Mouse (Mus musculus): Measurements from ENCODE around the gene Dis3. TPM values are rescaled to one million over a fixed set of nuclear protein-coding genes. Genes with fewer than 3 reads are reported as not detected.

Gene Dis3
- polyA plus RNA-seq, 1 experiment from 2014 or later: 27.5 TPM

- Histone ChIP-seq H3K4me1 (ENCODE audit: control insufficient read depth in 2 of 2, insufficient read depth in 2 of 2, low read length in 2 of 2) (no peaks in the 10 kb centered on the region), H3K27ac (replicated peaks in 1 of 2; ENCODE audit: control insufficient read depth in 1 of 2, insufficient read depth in 1 of 2, low read depth in 2 of 2, low read length in 2 of 2) (no peak overlapping the region), H3K9ac (ENCODE audit: low read length) (no peak overlapping the region), H3K27me3 (ENCODE audit: control insufficient read depth, insufficient read depth, low read length) (no peaks in the 10 kb centered on the region), H3K4me2 (ENCODE audit: low read length) (no peak overlapping the region), H3K4me3 (ENCODE audit: control insufficient read depth in 1 of 2, insufficient read depth in 1 of 2, low read depth in 1 of 2, low read length in 2 of 2) (no peak overlapping the region), H3K9me3 (ENCODE audit: control insufficient read depth, low read length) (no peaks in the 10 kb centered on the region), H3K36me3 (ENCODE audit: control insufficient read depth, insufficient read depth, low read length) (peaks cover 12% of the 10 kb centered on the region; the same call in 1 of the 2 replicates)
- 81% methylated on average over 2 of the region's 2 CpGs for WGBS
- ATAC-seq (ENCODE audit: insufficient number of reproducible peaks, insufficient read depth, low FRiP score, low read depth): no peak
Measured at GRCm38 (mm10) chr14:99129050-99129449, 29.5 kb upstream of the Dis3 start.

DNA sequence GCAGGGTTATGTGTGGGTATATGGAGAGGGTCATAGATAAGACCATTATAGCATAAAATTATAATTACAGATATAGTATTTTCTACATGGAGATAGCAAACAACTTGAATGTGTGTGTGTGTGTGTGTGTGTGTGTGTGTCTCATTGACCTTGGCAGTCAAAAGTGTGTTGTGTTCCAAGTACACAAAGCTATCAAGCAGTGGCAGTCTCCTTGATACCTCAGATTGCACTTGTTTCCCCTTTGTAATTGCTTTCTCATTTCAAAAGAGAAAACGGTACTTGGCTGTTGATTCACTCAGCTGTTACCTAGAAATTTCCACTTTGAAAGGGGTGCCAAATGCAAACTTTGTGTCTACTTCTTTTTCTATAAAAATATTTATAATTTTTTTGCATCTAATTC, 27.9 kb upstream of the Dis3 start:
- no peaks in the 10 kb centered on the region for H3K9me3 ChIP-seq (ENCODE audit: control insufficient read depth, low read length)
- H3K4me2 ChIP-seq (ENCODE audit: low read length): no peak overlapping the region
- no peak overlapping the region for H3K27ac ChIP-seq (replicated peaks in 1 of 2; ENCODE audit: control insufficient read depth in 1 of 2, insufficient read depth in 1 of 2, low read depth in 2 of 2, low read length in 2 of 2)
- no peaks in the 10 kb centered on the region for H3K4me1 ChIP-seq (ENCODE audit: control insufficient read depth in 2 of 2, insufficient read depth in 2 of 2, low read length in 2 of 2)
- no peak overlapping the region for H3K4me3 ChIP-seq (ENCODE audit: control insufficient read depth in 1 of 2, insufficient read depth in 1 of 2, low read depth in 1 of 2, low read length in 2 of 2)
- 67% methylated on average over 1 of the region's 1 CpGs for WGBS
- no peak for ATAC-seq (ENCODE audit: insufficient number of reproducible peaks, insufficient read depth, low FRiP score, low read depth)
- H3K9ac ChIP-seq (ENCODE audit: low read length): no peak overlapping the region
- H3K27me3 ChIP-seq (ENCODE audit: control insufficient read depth, insufficient read depth, low read length): no peaks in the 10 kb centered on the region
- H3K36me3 ChIP-seq (ENCODE audit: control insufficient read depth, insufficient read depth, low read length): peaks cover 7% of the 10 kb centered on the region; the same call in 1 of the 2 replicates

GRCm38 (mm10) chr14:99126713-99127112, 27.1 kb upstream of the Dis3 start:
- WGBS: 87% methylated on average over 4 of the region's 4 CpGs
- Histone ChIP-seq H3K4me1 (ENCODE audit: control insufficient read depth in 2 of 2, insufficient read depth in 2 of 2, low read length in 2 of 2) (no peaks in the 10 kb centered on the region), H3K4me3 (ENCODE audit: control insufficient read depth in 1 of 2, insufficient read depth in 1 of 2, low read depth in 1 of 2, low read length in 2 of 2) (no peak overlapping the region), H3K9ac (ENCODE audit: low read length) (no peak overlapping the region), H3K27ac (replicated peaks in 1 of 2; ENCODE audit: control insufficient read depth in 1 of 2, insufficient read depth in 1 of 2, low read depth in 2 of 2, low read length in 2 of 2) (no peak overlapping the region), H3K36me3 (ENCODE audit: control insufficient read depth, insufficient read depth, low read length) (peaks cover 13% of the 10 kb centered on the region), H3K4me2 (ENCODE audit: low read length) (no peak overlapping the region), H3K27me3 (ENCODE audit: control insufficient read depth, insufficient read depth, low read length) (no peaks in the 10 kb centered on the region), H3K9me3 (ENCODE audit: control insufficient read depth, low read length) (no peaks in the 10 kb centered on the region)
- no peak for ATAC-seq (ENCODE audit: insufficient number of reproducible peaks, insufficient read depth, low FRiP score, low read depth)

DNA sequence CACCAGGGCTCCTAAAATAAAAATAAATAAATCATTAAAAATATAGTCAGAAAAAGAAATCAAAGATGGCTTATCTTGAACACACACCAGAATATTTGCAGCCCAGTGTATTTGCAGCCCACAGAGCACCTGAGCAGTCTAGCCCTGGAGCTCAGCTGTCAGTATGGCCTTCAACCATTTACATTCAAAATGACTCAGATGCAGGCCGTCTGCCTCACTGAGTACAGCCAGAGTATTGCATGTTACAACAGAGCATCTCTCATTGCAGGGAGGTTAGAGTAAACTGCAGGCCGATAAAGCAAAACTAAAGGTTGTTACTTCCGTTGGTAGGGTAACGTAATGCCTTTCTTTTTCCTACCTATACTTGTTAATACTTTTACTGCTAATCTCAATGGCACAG, 24.5 kb upstream of the Dis3 start:
- 91% methylated on average over 4 of the region's 4 CpGs for WGBS
- Histone ChIP-seq H3K27me3 (ENCODE audit: control insufficient read depth, insufficient read depth, low read length) (no peaks in the 10 kb centered on the region), H3K4me1 (ENCODE audit: control insufficient read depth in 2 of 2, insufficient read depth in 2 of 2, low read length in 2 of 2) (no peaks in the 10 kb centered on the region), H3K4me3 (ENCODE audit: control insufficient read depth in 1 of 2, insufficient read depth in 1 of 2, low read depth in 1 of 2, low read length in 2 of 2) (no peak overlapping the region), H3K9me3 (ENCODE audit: control insufficient read depth, low read length) (no peaks in the 10 kb centered on the region), H3K27ac (replicated peaks in 1 of 2; ENCODE audit: control insufficient read depth in 1 of 2, insufficient read depth in 1 of 2, low read depth in 2 of 2, low read length in 2 of 2) (no peak overlapping the region), H3K4me2 (ENCODE audit: low read length) (no peak overlapping the region), H3K9ac (ENCODE audit: low read length) (no peak overlapping the region), H3K36me3 (ENCODE audit: control insufficient read depth, insufficient read depth, low read length) (peaks cover 10% of the 10 kb centered on the region)
- ATAC-seq (ENCODE audit: insufficient number of reproducible peaks, insufficient read depth, low FRiP score, low read depth): no peak

DNA sequence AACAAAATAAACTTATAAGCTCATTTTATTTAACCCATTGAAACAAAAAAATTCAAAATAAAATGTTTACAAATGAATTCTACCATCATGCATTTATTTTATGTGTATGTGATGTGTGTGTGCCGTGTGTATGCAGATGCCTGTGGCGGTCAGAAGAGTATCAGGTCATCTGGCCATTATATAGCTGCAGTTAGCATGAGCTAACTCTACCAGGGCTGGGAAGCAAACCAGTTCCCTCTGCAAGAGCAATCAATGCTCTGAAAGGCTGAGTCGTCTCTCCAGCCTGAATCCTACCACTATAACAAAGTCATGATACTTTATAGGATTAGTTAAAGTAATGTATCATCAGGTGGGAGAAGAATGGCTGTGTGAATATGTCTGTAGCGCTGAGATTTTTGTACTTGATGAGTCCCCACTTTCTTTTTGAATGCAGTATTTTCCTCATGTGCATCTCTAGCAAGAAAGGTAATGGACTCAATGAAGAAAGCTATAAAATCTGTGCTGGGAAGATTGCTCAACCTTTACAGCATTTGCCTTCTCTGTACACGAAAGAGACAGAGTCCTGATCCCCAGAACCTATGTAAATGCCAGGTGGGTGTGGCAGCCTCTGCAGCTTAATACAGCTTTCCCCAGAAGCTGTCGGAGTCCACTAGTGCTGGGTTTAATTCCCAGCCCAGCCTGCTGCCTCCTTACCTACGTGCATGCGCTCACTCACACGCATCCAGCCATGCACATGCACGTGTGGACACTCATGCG, 22.2 kb upstream of the Dis3 start:
- Histone ChIP-seq H3K9ac (ENCODE audit: low read length) (no peak overlapping the region), H3K27ac (replicated peaks in 1 of 2; ENCODE audit: control insufficient read depth in 1 of 2, insufficient read depth in 1 of 2, low read depth in 2 of 2, low read length in 2 of 2) (no peak overlapping the region), H3K4me2 (ENCODE audit: low read length) (no peak overlapping the region), H3K4me1 (ENCODE audit: control insufficient read depth in 2 of 2, insufficient read depth in 2 of 2, low read length in 2 of 2) (no peaks in the 10 kb centered on the region), H3K36me3 (ENCODE audit: control insufficient read depth, insufficient read depth, low read length) (peaks cover 20% of the 10 kb centered on the region), H3K27me3 (ENCODE audit: control insufficient read depth, insufficient read depth, low read length) (no peaks in the 10 kb centered on the region), H3K4me3 (ENCODE audit: control insufficient read depth in 1 of 2, insufficient read depth in 1 of 2, low read depth in 1 of 2, low read length in 2 of 2) (no peak overlapping the region), H3K9me3 (ENCODE audit: control insufficient read depth, low read length) (no peaks in the 10 kb centered on the region)
- 87% methylated on average over 11 of the region's 11 CpGs for WGBS
- no peak for ATAC-seq (ENCODE audit: insufficient number of reproducible peaks, insufficient read depth, low FRiP score, low read depth)

- ATAC-seq (ENCODE audit: insufficient number of reproducible peaks, insufficient read depth, low FRiP score, low read depth): no peak
- H3K9ac ChIP-seq (ENCODE audit: low read length): no peak overlapping the region
- no peak overlapping the region for H3K27ac ChIP-seq (replicated peaks in 1 of 2; ENCODE audit: control insufficient read depth in 1 of 2, insufficient read depth in 1 of 2, low read depth in 2 of 2, low read length in 2 of 2)
- no peaks in the 10 kb centered on the region for H3K4me1 ChIP-seq (ENCODE audit: control insufficient read depth in 2 of 2, insufficient read depth in 2 of 2, low read length in 2 of 2)
- WGBS: 73% methylated on average over 4 of the region's 4 CpGs
- H3K4me2 ChIP-seq (ENCODE audit: low read length): no peak overlapping the region
- H3K27me3 ChIP-seq (ENCODE audit: control insufficient read depth, insufficient read depth, low read length): no peaks in the 10 kb centered on the region
- H3K36me3 ChIP-seq (ENCODE audit: control insufficient read depth, insufficient read depth, low read length): peaks cover 53% of the 10 kb centered on the region
- no peak overlapping the region for H3K4me3 ChIP-seq (ENCODE audit: control insufficient read depth in 1 of 2, insufficient read depth in 1 of 2, low read depth in 1 of 2, low read length in 2 of 2)
- no peaks in the 10 kb centered on the region for H3K9me3 ChIP-seq (ENCODE audit: control insufficient read depth, low read length)
Measured at GRCm38 (mm10) chr14:99117576-99117975, 18.0 kb upstream of the Dis3 start.

DNA sequence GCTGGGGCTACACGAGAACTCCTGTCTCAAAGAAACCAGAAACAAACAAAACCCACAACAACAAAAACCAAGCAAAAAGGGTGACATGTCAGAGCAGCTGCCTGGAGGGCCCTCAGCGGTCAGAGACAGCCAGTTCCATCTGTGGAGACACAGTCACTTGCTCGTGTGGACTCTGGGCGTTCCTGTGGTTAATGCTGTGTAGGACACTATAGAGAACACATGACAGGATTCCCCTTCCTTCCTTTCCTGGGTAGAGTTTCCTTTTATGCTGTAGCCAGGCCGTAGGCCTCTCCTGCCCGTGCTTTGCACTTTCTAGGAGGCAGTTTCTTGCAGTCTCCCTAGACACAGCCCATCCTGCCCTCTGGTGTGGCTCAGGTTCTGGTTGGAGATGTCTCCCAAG, 9.2 kb upstream of the Dis3 start:
- Histone ChIP-seq H3K27me3 (ENCODE audit: control insufficient read depth, insufficient read depth, low read length) (no peaks in the 10 kb centered on the region), H3K27ac (replicated peaks in 1 of 2; ENCODE audit: control insufficient read depth in 1 of 2, insufficient read depth in 1 of 2, low read depth in 2 of 2, low read length in 2 of 2) (no peak overlapping the region), H3K4me2 (ENCODE audit: low read length) (no peak overlapping the region), H3K4me3 (ENCODE audit: control insufficient read depth in 1 of 2, insufficient read depth in 1 of 2, low read depth in 1 of 2, low read length in 2 of 2) (no peak overlapping the region), H3K9ac (ENCODE audit: low read length) (no peak overlapping the region), H3K9me3 (ENCODE audit: control insufficient read depth, low read length) (no peaks in the 10 kb centered on the region), H3K4me1 (ENCODE audit: control insufficient read depth in 2 of 2, insufficient read depth in 2 of 2, low read length in 2 of 2) (no peaks in the 10 kb centered on the region), H3K36me3 (ENCODE audit: control insufficient read depth, insufficient read depth, low read length) (peaks cover 89% of the 10 kb centered on the region)
- ATAC-seq (ENCODE audit: insufficient number of reproducible peaks, insufficient read depth, low FRiP score, low read depth): no peak
- WGBS: 81% methylated on average over 6 of the region's 6 CpGs

GRCm38 (mm10) chr14:99107631-99108187, 8.1 kb upstream of the Dis3 start:
- Histone ChIP-seq H3K36me3 (ENCODE audit: control insufficient read depth, insufficient read depth, low read length) (peaks cover 89% of the 10 kb centered on the region), H3K4me3 (ENCODE audit: control insufficient read depth in 1 of 2, insufficient read depth in 1 of 2, low read depth in 1 of 2, low read length in 2 of 2) (no peak overlapping the region), H3K4me2 (ENCODE audit: low read length) (no peak overlapping the region), H3K27ac (replicated peaks in 1 of 2; ENCODE audit: control insufficient read depth in 1 of 2, insufficient read depth in 1 of 2, low read depth in 2 of 2, low read length in 2 of 2) (no peak overlapping the region), H3K9ac (ENCODE audit: low read length) (no peak overlapping the region), H3K27me3 (ENCODE audit: control insufficient read depth, insufficient read depth, low read length) (no peaks in the 10 kb centered on the region), H3K4me1 (ENCODE audit: control insufficient read depth in 2 of 2, insufficient read depth in 2 of 2, low read length in 2 of 2) (no peaks in the 10 kb centered on the region), H3K9me3 (ENCODE audit: control insufficient read depth, low read length) (no peaks in the 10 kb centered on the region)
- no peak for ATAC-seq (ENCODE audit: insufficient number of reproducible peaks, insufficient read depth, low FRiP score, low read depth)
- WGBS: 83% methylated on average over 2 of the region's 2 CpGs

Measured in heart, embryonic 14.5 days (tissue).